Mouse (Mus musculus) C2C12 (cell line): ENCODE measurements around the gene Calm3.

ENCODE experiments used
- CTCF ChIP-seq: IDR thresholded peaks from one replicate; pipeline ENCODE4 v1.5.1; 2011; ENCODE audit not compliant: control insufficient read depth, insufficient read depth, insufficient read length
- FOSL1 ChIP-seq: IDR thresholded peaks from one replicate; pipeline ENCODE4 v1.8.0; 2011; ENCODE audit warnings: mild to moderate bottlenecking, low read length; ENCODE audit not compliant: poor library complexity, insufficient read depth, severe bottlenecking
- MAX ChIP-seq: IDR thresholded peaks from one replicate; pipeline ENCODE4 v1.6.1; 2011; ENCODE audit warnings: mild to moderate bottlenecking, control low read depth
- MYOG ChIP-seq: IDR thresholded peaks from one replicate; pipeline ENCODE4 v1.6.1; 2011; ENCODE audit not compliant: control insufficient read depth, insufficient read length; ENCODE audit errors: extremely low read depth
- USF1 ChIP-seq: IDR thresholded peaks from one replicate; pipeline ENCODE4 v1.6.1; 2011; ENCODE audit warnings: low read depth, mild to moderate bottlenecking, control low read depth, moderate library complexity

DNA sequence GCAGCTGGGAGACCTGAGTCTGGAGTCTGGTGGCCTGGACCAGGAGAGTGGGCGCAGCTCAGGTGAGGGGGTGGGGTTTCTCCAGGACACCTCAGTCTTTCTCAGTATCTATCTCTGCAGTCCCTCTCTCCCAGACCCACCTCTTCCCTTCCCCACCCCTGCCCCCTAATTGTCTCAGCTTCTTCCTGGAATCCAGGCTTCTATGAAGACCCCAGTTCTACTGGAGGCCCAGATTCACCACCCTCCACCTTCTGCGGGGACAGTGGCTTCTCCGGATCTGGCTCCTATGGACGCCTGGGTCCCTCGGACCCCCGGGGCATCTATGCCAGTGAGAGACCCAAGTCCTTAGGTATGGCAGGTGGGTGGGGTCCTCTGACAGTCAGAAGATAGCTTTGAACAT lies 40.8 kb downstream of the Calm3 start:
- no peak for TF ChIP-seq CTCF
- no peak for TF ChIP-seq MYOG
- TF ChIP-seq USF1: no peak
- TF ChIP-seq MAX: no peak
- TF ChIP-seq FOSL1: no peak
